Mouse (Mus musculus) forebrain, embryonic 16.5 days (tissue): ENCODE measurements around the gene Spag5. TPM values are rescaled to one million over a fixed set of nuclear protein-coding genes. Genes with fewer than 3 reads are reported as not detected.

Experiments
- ATAC-seq: fragments of 200-750 bp; cut with Nextera tagmentation; 2 replicates; pipeline ENCODE4 v1.8.0; 2017; ENCODE audit warnings: mild to moderate bottlenecking, moderate library complexity
- H3K27ac ChIP-seq: fragments of 300-500 bp; sonication (generic); 2 replicates; pipeline ENCODE4 v1.5.1; 2014; ENCODE audit warnings: low read length, control low read depth
- H3K27me3 ChIP-seq: fragments of 300-500 bp; sonication (generic); replicated peaks from 2 replicates; pipeline ENCODE4 v1.6.1; 2014; ENCODE audit warnings: low read length; ENCODE audit not compliant: control insufficient read depth, insufficient read depth
- H3K36me3 ChIP-seq: fragments of 300-500 bp; sonication (generic); 2 replicates; pipeline ENCODE4 v1.6.1; 2014; ENCODE audit not compliant: control insufficient read depth, insufficient read depth
- H3K4me1 ChIP-seq: fragments of 300-500 bp; sonication (generic); replicated peaks from 2 replicates; pipeline ENCODE4 v1.6.1; 2014; ENCODE audit warnings: low read length; ENCODE audit not compliant: control insufficient read depth, insufficient read depth
- H3K4me2 ChIP-seq: fragments of 300-500 bp; sonication (generic); 2 replicates; pipeline ENCODE4 v1.6.1; 2014; ENCODE audit warnings: mild to moderate bottlenecking, low read length, control low read depth
- H3K4me3 ChIP-seq: fragments of 300-500 bp; sonication (generic); replicated peaks from 2 replicates; pipeline ENCODE4 v1.5.1; 2014; ENCODE audit warnings: mild to moderate bottlenecking, low read length, control low read depth
- H3K9ac ChIP-seq: fragments of 300-500 bp; sonication (generic); replicated peaks from 2 replicates; pipeline ENCODE4 v1.6.1; 2014; ENCODE audit warnings: low read depth, low read length, control low read depth
- H3K9me3 ChIP-seq: fragments of 300-500 bp; sonication (generic); 2 replicates; pipeline ENCODE4 v1.6.1; 2016; ENCODE audit warnings: low read length; ENCODE audit not compliant: control insufficient read depth
- WGBS: fragments of 180-500 bp; shearing (Covaris S2); extraction: QIAGEN DNeasy Blood & Tissue Kit; methylation state at CpG from one replicate; pipeline ENCODE4 v1.1.7; 2014; 5-methylcytosine and 5-hydroxymethylcytosine counted together
- polyA plus RNA-seq: library from polyadenylated mRNA; unstranded; fragments of >200 nt; fragmentation: Nextera tagmentation; extraction: Ambion mirVana; gene quantifications from 2 replicates; pipeline ENCODE4 v1.2.1, GENCODE M21; 2015

Gene Spag5
- polyA plus RNA-seq, 1 experiment from 2014 or later, result 22.1 TPM

DNA sequence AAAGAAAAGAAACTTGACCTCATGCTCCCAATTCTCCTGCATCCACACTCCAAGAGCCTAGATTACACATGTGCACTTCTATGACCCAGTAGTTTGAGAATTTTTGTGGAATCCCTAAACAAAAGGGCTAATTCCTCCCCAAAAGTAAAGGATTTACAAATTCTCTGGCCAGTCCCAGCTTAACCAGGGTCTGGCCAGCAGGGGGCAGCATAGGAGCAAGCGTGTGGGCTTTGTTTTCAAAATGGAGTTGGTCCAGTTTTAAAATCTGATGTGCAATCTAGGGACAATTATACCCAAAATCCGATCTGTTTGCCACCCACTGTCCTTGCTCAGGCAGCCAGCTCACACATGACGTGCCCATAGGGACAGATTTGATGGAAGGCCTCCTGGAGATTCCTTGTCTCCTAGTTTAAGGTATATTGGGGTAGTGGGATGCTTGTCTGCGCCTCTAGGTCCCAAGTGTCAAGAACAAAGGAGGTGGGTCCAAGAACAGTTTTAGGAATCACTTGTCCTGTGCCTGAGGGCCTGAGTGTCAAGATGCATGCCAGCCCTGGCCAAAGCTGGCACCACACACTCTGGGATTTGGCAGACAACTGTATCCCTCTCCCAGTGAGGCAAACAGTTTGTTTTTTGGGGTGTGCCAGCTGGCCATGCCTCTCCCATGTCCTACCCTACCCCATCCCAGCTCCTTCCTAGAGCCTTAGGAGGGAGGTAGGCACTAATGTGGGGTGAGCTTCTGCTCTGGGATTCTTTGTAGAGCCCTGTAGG is 54.3 kb downstream of the Spag5 start:
- Histone ChIP-seq H3K4me2 (no peak overlapping the region), H3K9ac (no peak overlapping the region), H3K4me3 (no peak overlapping the region), H3K4me1 (no peaks in the 10 kb centered on the region; the same call in 1 of the 2 replicates), H3K9me3 (no peaks in the 10 kb centered on the region), H3K27me3 (no peaks in the 10 kb centered on the region), H3K36me3 (no peaks in the 10 kb centered on the region), H3K27ac (no peak overlapping the region)
- peak; percentile 49; the same call in 1 of the 2 replicates for ATAC-seq
- 30% methylated on average over 4 of the region's 4 CpGs for WGBS

DNA sequence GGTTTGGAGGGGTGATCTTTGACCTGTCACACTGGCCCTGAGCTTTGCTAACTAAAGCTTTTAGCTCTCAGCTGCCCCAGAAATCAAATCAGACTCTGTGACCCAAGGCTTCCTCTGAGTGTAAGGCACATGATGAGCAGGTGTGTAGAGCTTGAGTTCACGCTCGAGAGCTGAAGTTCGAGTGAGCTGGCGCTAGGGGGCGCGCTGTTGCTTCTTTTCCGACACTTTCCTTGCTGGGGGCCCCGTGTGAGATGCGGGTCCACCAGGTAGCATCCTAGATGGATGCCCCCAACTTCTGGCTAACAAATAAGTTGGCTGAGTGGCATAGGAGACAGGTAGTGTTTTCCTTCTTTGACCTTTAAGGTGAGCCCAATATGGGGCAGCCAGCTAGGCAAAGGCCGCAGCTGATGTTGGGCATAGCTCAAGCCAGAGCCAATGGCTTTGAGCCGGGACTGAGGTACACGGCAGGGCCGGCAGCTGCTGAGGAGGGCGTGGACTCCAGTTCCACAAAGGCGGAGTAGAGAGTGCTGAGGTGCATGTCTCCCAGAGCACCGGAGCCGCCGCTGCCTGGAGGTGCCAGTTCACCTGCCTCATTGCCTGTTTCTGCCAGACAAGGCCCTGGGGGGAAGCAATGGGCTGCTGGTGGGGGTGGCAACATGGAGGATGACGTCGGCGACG is 57.1 kb downstream of the Spag5 start:
- no peak overlapping the region for H3K4me2 ChIP-seq
- H3K27ac ChIP-seq, result no peak overlapping the region
- H3K9ac ChIP-seq, result no peak overlapping the region
- no peaks in the 10 kb centered on the region for H3K9me3 ChIP-seq
- 14% methylated on average over 22 of the region's 22 CpGs for WGBS
- no peaks in the 10 kb centered on the region for H3K27me3 ChIP-seq
- no peak overlapping the region for H3K4me3 ChIP-seq
- no peak for ATAC-seq
- no peaks in the 10 kb centered on the region for H3K36me3 ChIP-seq
- no peaks in the 10 kb centered on the region; the same call in 1 of the 2 replicates for H3K4me1 ChIP-seq

- no peak overlapping the region for H3K27ac ChIP-seq
- H3K36me3 ChIP-seq, result no peaks in the 10 kb centered on the region
- 14% methylated on average over 13 of the region's 13 CpGs for WGBS
- H3K4me1 ChIP-seq, result no peaks in the 10 kb centered on the region; the same call in 1 of the 2 replicates
- peak overlapping the region; percentile 49 for H3K4me2 ChIP-seq
- H3K4me3 ChIP-seq, result peak overlapping the region; percentile 26
- peak; percentile 66 for ATAC-seq
- 0 out of 2 replicates have a peak overlapping the region, but pooled peaks have one; percentile 26 for H3K9ac ChIP-seq
- no peaks in the 10 kb centered on the region for H3K9me3 ChIP-seq
- no peaks in the 10 kb centered on the region for H3K27me3 ChIP-seq
Observed at GRCm38 (mm10) chr11:78360125-78360788, 58.9 kb downstream of the Spag5 start.

DNA sequence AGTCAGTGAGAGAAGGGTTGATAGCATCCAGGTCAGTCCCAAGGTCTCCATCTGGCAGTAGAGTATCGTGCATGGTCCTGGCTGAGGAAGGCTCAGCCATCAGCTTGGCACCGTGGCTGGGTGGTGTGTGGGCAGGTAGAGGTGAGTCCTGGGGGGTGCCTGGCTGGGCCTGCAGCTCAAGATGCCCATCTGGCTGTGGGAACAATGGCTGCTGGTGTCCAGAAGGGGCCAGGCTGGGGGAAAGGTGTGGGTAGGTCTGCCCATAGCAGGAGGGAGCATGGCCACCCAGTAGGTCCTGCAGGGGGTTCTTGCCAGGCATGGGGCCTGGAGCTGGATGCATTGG is 59.4 kb downstream of the Spag5 start:
- Histone ChIP-seq H3K4me2 (no peak overlapping the region), H3K27me3 (no peaks in the 10 kb centered on the region), H3K27ac (no peak overlapping the region), H3K4me3 (no peak overlapping the region), H3K9ac (no peak overlapping the region), H3K4me1 (no peaks in the 10 kb centered on the region; the same call in 1 of the 2 replicates), H3K36me3 (no peaks in the 10 kb centered on the region), H3K9me3 (no peaks in the 10 kb centered on the region)
- 57% methylated on average over 2 of the region's 2 CpGs for WGBS
- ATAC-seq, result 0 out of 2 replicates have a peak, but pooled peaks have one; percentile 15

- no peak for ATAC-seq
Observed at GRCm38 (mm10) chr11:78363309-78364007, 62.1 kb downstream of the Spag5 start.

GRCm38 (mm10) chr11:78364103-78364502 is 62.8 kb downstream of the Spag5 start:
- WGBS, result 56% methylated on average over 7 of the region's 8 CpGs

More at GRCm38 (mm10) chr11:78363309-78364007, 62.1 kb downstream of the Spag5 start:
- WGBS, result 78% methylated on average over 13 of the region's 13 CpGs
- H3K4me1 ChIP-seq, result no peaks in the 10 kb centered on the region; the same call in 1 of the 2 replicates
- no peaks in the 10 kb centered on the region for H3K36me3 ChIP-seq
- H3K27ac ChIP-seq, result no peak overlapping the region
- H3K9ac ChIP-seq, result no peak overlapping the region
- H3K4me2 ChIP-seq, result no peak overlapping the region
- H3K27me3 ChIP-seq, result no peaks in the 10 kb centered on the region
- no peak overlapping the region for H3K4me3 ChIP-seq
- no peaks in the 10 kb centered on the region for H3K9me3 ChIP-seq

DNA sequence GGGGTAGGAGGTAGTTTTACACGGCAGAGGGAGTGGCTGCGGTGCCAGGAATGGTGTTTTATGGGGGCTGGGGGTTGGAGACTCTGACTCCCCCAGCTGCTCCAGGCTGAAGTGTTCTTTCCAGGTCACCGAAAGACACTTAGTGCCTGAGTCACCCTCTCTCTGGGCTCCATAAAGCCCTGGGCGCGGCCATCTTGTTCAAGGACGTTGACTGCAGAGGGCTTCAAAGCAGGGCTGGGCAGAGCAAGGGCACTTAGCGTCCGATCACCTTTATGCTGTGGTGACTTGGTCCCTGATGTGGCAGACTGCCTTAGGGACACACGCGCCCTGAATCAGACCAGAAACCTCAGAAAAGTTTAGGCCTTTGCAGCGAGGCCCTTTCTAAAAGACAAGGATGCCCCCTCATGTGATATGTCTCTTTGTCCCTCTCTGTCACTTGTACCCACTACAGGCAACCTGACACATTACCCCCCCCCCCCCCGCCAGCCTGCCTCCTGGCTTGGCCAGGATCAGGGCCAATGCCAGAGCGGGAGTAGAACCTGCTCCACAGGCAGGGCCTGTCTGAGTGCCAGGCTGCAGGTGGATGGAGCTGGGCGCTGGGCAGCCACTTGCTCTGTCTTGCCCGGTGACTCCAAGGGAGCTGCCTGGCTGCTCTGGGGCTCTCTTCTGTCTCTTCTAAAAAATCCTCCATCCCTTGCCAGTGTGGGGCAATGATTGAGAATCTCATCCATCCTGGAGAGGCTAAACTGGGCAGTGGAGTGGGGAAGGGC is 66.3 kb downstream of the Spag5 start:
- H3K4me3 ChIP-seq, result no peak overlapping the region
- WGBS, result 92% methylated on average over 15 of the region's 15 CpGs
- H3K36me3 ChIP-seq, result no peaks in the 10 kb centered on the region
- H3K9ac ChIP-seq, result no peak overlapping the region
- ATAC-seq, result no peak
- H3K9me3 ChIP-seq, result no peaks in the 10 kb centered on the region
- no peak overlapping the region for H3K4me2 ChIP-seq
- H3K27me3 ChIP-seq, result no peaks in the 10 kb centered on the region
- no peak overlapping the region for H3K27ac ChIP-seq
- H3K4me1 ChIP-seq, result no peaks in the 10 kb centered on the region

More at GRCm38 (mm10) chr11:78364103-78364502, 62.8 kb downstream of the Spag5 start:
- no peak for ATAC-seq
- Histone ChIP-seq H3K27me3 (no peaks in the 10 kb centered on the region), H3K4me3 (no peak overlapping the region), H3K4me2 (no peak overlapping the region), H3K36me3 (no peaks in the 10 kb centered on the region), H3K9me3 (no peaks in the 10 kb centered on the region), H3K4me1 (no peaks in the 10 kb centered on the region; the same call in 1 of the 2 replicates), H3K9ac (no peak overlapping the region), H3K27ac (no peak overlapping the region)

GRCm38 (mm10) chr11:78370389-78370788 is 69.1 kb downstream of the Spag5 start:
- Histone ChIP-seq H3K36me3 (no peaks in the 10 kb centered on the region), H3K4me3 (no peak overlapping the region), H3K27me3 (no peaks in the 10 kb centered on the region), H3K9ac (no peak overlapping the region), H3K4me2 (no peak overlapping the region), H3K4me1 (no peaks in the 10 kb centered on the region), H3K27ac (no peak overlapping the region), H3K9me3 (no peaks in the 10 kb centered on the region)
- no peak for ATAC-seq
- WGBS, result 56% methylated on average over 1 of the region's 1 CpGs
